Mouse (Mus musculus) midbrain, embryonic 11.5 days (tissue): ENCODE measurements around the gene Ccl2. TPM values are rescaled to one million over a fixed set of nuclear protein-coding genes. Genes with fewer than 3 reads are reported as not detected.

Experiments used
- ATAC-seq: fragments of 200-750 bp; cut with Nextera tagmentation; 2 replicates; pipeline ENCODE4 v1.8.0; 2017; ENCODE audit warnings: moderate TSS enrichment, moderate library complexity; ENCODE audit not compliant: low FRiP score
- DNase-seq: peaks from one replicate; pipeline ENCODE4 v3.0.0; 2015; ENCODE audit warnings: low spot score; ENCODE audit errors: missing footprints
- H3K27ac ChIP-seq: fragments of 300-500 bp; sonication (generic); 2 replicates; pipeline ENCODE4 v1.5.1; 2014; ENCODE audit warnings: low read depth, low read length
- H3K27me3 ChIP-seq: fragments of 300-500 bp; sonication (generic); 2 replicates; pipeline ENCODE4 v1.6.1; 2014; ENCODE audit warnings: mild to moderate bottlenecking, low read length, moderate library complexity, mixed read lengths; ENCODE audit not compliant: control insufficient read depth, insufficient read depth
- H3K36me3 ChIP-seq: fragments of 300-500 bp; sonication (generic); 2 replicates; pipeline ENCODE4 v1.6.1; 2014; ENCODE audit warnings: mild to moderate bottlenecking, low read length, moderate library complexity, mixed read lengths; ENCODE audit not compliant: control insufficient read depth, insufficient read depth
- H3K4me1 ChIP-seq: fragments of 300-500 bp; sonication (generic); 2 replicates; pipeline ENCODE4 v1.6.1; 2014; ENCODE audit warnings: low read length; ENCODE audit not compliant: control insufficient read depth, insufficient read depth
- H3K4me2 ChIP-seq: fragments of 300-500 bp; sonication (generic); 2 replicates; pipeline ENCODE4 v1.6.1; 2014; ENCODE audit warnings: mild to moderate bottlenecking, moderate library complexity
- H3K4me3 ChIP-seq: fragments of 300-500 bp; sonication (generic); 2 replicates; pipeline ENCODE4 v1.5.1; 2014; ENCODE audit warnings: low read depth, low read length
- H3K9ac ChIP-seq: fragments of 300-500 bp; sonication (generic); 2 replicates; pipeline ENCODE4 v1.6.1; 2014; ENCODE audit warnings: low read length
- H3K9me3 ChIP-seq: fragments of 300-500 bp; sonication (generic); 2 replicates; pipeline ENCODE4 v1.6.1; 2016; ENCODE audit warnings: low read length; ENCODE audit not compliant: control insufficient read depth
- WGBS: fragments of 180-500 bp; shearing (Covaris S2); extraction: QIAGEN DNeasy Blood & Tissue Kit; methylation state at CpG from one replicate; pipeline ENCODE4 v1.1.7; 2014; 5-methylcytosine and 5-hydroxymethylcytosine counted together
- polyA plus RNA-seq: library from polyadenylated mRNA; unstranded; fragments of >200 nt; fragmentation: Nextera tagmentation; extraction: Ambion mirVana; gene quantifications from 2 replicates; pipeline ENCODE4 v1.2.1, GENCODE M21; 2014

Ccl2 gene
- polyA plus RNA-seq, 1 experiment from 2014 or later = 0.96 TPM

DNA sequence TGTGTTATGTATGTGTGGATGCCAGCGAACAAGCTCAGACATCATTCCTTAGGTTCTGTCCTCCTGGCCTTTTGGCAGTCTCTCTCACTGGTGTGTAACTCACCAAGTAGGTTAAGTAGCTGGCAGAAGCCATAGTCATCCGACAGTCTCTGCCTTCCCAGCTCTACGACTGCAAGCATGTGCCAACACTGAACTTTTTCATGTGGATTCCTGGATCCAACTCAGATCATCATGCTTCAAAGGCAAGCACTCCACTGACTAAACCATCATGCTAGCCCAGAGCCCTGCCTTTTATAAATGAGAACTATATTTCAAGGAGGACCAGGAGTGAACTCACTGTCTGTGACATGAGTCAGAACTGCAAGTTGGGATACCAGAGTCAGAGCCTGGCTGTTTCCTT is 38.3 kb downstream of the Ccl2 start:
- ATAC-seq = no peak
- H3K4me2 ChIP-seq = no peak overlapping the region

GRCm38 (mm10) chr11:82077031-82077430 is 41.7 kb downstream of the Ccl2 start:
- H3K4me3 ChIP-seq = no peak overlapping the region
- no peak overlapping the region for H3K4me2 ChIP-seq
- ATAC-seq (no peak), DNase-seq (no peak)
- H3K9ac ChIP-seq = no peak overlapping the region
- 74% methylated on average over 3 of the region's 3 CpGs for WGBS
- H3K9me3 ChIP-seq = no peaks in the 10 kb centered on the region
- no peaks in the 10 kb centered on the region for H3K36me3 ChIP-seq
- no peak overlapping the region for H3K27ac ChIP-seq
- no peaks in the 10 kb centered on the region for H3K4me1 ChIP-seq
- no peaks in the 10 kb centered on the region for H3K27me3 ChIP-seq

More for the DNA sequence above, 38.3 kb downstream of the Ccl2 start:
- Histone ChIP-seq H3K27me3 (no peaks in the 10 kb centered on the region), H3K9me3 (no peaks in the 10 kb centered on the region), H3K4me1 (no peaks in the 10 kb centered on the region), H3K4me3 (no peak overlapping the region), H3K36me3 (no peaks in the 10 kb centered on the region), H3K27ac (no peak overlapping the region), H3K9ac (no peak overlapping the region)
- DNase-seq = no peak
- 88% methylated on average over 3 of the region's 3 CpGs for WGBS

DNA sequence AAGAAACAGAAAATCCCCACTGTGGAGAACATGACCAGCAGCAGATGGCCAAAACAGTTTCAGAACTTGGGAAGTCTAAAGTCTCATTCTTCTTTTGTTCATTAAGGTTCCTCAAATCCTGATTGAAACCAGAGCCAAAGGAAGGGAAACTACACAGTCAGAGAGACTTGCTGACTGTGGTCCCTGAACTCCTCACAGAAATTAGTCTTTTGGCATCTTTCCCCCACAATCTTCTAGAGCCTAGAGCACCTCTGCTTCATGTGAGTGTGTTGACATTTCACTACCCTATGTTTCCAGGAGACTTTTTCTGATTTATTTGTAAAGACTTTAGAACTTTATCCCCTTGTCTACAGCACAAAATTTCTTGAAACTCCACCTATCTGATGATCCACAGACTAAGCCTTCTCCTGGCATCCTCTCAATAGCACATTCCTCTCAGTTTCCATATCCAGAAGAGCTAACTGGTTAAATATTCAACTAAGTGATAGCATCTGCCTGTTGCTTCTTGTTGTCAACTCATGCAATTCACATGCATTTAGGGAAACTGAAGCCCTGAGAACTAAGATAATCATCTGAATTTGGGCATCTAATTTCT is 42.9 kb downstream of the Ccl2 start:
- no peak for DNase-seq
- Histone ChIP-seq H3K9ac (no peak overlapping the region), H3K27ac (no peak overlapping the region), H3K27me3 (no peaks in the 10 kb centered on the region), H3K36me3 (no peaks in the 10 kb centered on the region), H3K4me3 (no peak overlapping the region), H3K9me3 (no peaks in the 10 kb centered on the region), H3K4me2 (no peak overlapping the region), H3K4me1 (no peaks in the 10 kb centered on the region)
- ATAC-seq = no peak

GRCm38 (mm10) chr11:82080865-82081264 is 45.5 kb downstream of the Ccl2 start:
- Histone ChIP-seq H3K4me1 (no peaks in the 10 kb centered on the region), H3K36me3 (no peaks in the 10 kb centered on the region), H3K27ac (no peak overlapping the region), H3K27me3 (no peaks in the 10 kb centered on the region), H3K9ac (no peak overlapping the region), H3K9me3 (no peaks in the 10 kb centered on the region), H3K4me3 (no peak overlapping the region), H3K4me2 (no peak overlapping the region)
- DNase-seq = no peak
- WGBS = 82% methylated on average over 3 of the region's 3 CpGs
- no peak for ATAC-seq

DNA sequence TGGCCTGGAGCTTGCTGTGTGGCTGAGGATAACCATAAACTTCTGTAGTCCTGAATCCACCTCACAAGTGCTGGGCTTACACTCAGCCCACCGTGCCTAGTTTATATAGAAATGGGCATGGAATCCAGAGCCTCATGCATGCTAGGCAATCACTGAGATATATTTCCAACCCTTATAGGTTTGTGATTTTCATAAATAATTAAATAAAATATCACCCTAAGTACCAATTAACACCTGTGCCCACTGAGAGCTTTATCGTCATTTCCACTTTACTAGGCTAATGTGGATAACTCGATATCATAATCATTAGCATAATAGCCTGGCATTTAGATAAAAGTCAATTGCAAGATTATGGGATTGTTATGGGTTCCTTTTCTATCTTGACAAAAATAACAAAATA is 49.0 kb downstream of the Ccl2 start:
- Histone ChIP-seq H3K4me1 (no peaks in the 10 kb centered on the region), H3K9ac (no peak overlapping the region), H3K27ac (no peak overlapping the region), H3K4me3 (no peak overlapping the region), H3K9me3 (no peaks in the 10 kb centered on the region), H3K27me3 (no peaks in the 10 kb centered on the region), H3K4me2 (no peak overlapping the region), H3K36me3 (no peaks in the 10 kb centered on the region)
- ATAC-seq (no peak), DNase-seq (no peak)
- 89% methylated on average over 3 of the region's 3 CpGs for WGBS

Other genes starting within 250 kb of the Ccl2 start
- gene 5530401A14Rik, start 174.9 kb upstream of the Ccl2 start, polyA plus RNA-seq = 0.14 TPM in 2 replicates
- gene Asic2, start 67.1 kb upstream of the Ccl2 start, polyA plus RNA-seq = 1.6 TPM in 2 replicates
- gene Gm17268, start 3.0 kb downstream of the Ccl2 start, polyA plus RNA-seq = not detected in 2 replicates
- 0.18 and 0.55 TPM in 2 replicates for gene Ccl7, start 10.1 kb downstream of the Ccl2 start, polyA plus RNA-seq
- gene Ccl11, start 22.3 kb downstream of the Ccl2 start, polyA plus RNA-seq = not detected in 2 replicates
- 1.0 and 1.9 TPM in 2 replicates for gene Ccl12, start 66.3 kb downstream of the Ccl2 start, polyA plus RNA-seq
- gene Ccl8, start 79.6 kb downstream of the Ccl2 start, polyA plus RNA-seq = not detected in 2 replicates